10 mouse cellular contexts compared by ENCODE assay signal in genomic region chr13:114980831-114981419, GRCm38 (mm10). TPM values are rescaled to one million over a fixed set of nuclear protein-coding genes. Genes with fewer than 3 reads are reported as not detected.
DNase-seq lines count a peak whose midpoint lies in the region; ATAC-seq and TF ChIP-seq lines count a peak whose summit lies in the region.
"Had no signal": no experiment of that assay in that cellular context is flagged by ENCODE, and none has a peak within 500 bp of the region (broad histone marks: within the 10 kb centered on the region; RNA-seq: fewer than 3 reads in every experiment).

No protein-coding gene starts in this region.

- 44% methylated on average over 10 of the region's 10 CpGs for WGBS in hindbrain, postnatal 0 days
- WGBS in hindbrain, embryonic 16.5 days = 47% methylated on average over 10 of the region's 10 CpGs

- no peak overlapping the region for H3K4me2 ChIP-seq in hindbrain, postnatal 0 days (ENCODE audit: low read depth, low read length)
- H3K4me2 ChIP-seq in hindbrain, embryonic 16.5 days (ENCODE audit: low read length) = no peak overlapping the region
- H3K4me2 ChIP-seq: hindbrain, embryonic 15.5 days; limb, embryonic 12.5 days had no signal

- H3K4me1 ChIP-seq in hindbrain, postnatal 0 days (ENCODE audit: insufficient read depth, low read length) = no peaks in the 10 kb centered on the region
- H3K4me1 ChIP-seq in hindbrain, embryonic 16.5 days (ENCODE audit: control insufficient read depth, insufficient read depth, low read depth, low read length) = no peaks in the 10 kb centered on the region
- H3K4me1 ChIP-seq: hindbrain, embryonic 15.5 days; limb, embryonic 12.5 days had no signal

- TF ChIP-seq CTCF in hindbrain, postnatal 0 days (IDR thresholded peaks at IDR 0.05; ENCODE audit: low read depth) = peak; percentile 58

- no peak overlapping the region for H3K27ac ChIP-seq in hindbrain, postnatal 0 days
- H3K27ac ChIP-seq in hindbrain, embryonic 16.5 days (ENCODE audit: low read depth, low read length) = no peak overlapping the region
- H3K27ac ChIP-seq: hindbrain, embryonic 15.5 days; limb, embryonic 12.5 days had no signal

- no peaks in the 10 kb centered on the region for H3K36me3 ChIP-seq in hindbrain, postnatal 0 days (ENCODE audit: insufficient read depth, low read length)
- H3K36me3 ChIP-seq in hindbrain, embryonic 16.5 days (ENCODE audit: control insufficient read depth, insufficient read depth, low read length) = no peaks in the 10 kb centered on the region
- H3K36me3 ChIP-seq: hindbrain, embryonic 15.5 days; limb, embryonic 12.5 days had no signal

- H3K4me3 ChIP-seq in hindbrain, postnatal 0 days (ENCODE audit: low read length) = no peak overlapping the region
- no peak overlapping the region for H3K4me3 ChIP-seq in hindbrain, embryonic 16.5 days (ENCODE audit: low read length)
- H3K4me3 ChIP-seq: hindbrain, embryonic 15.5 days; limb, embryonic 12.5 days had no signal

- H3K27me3 ChIP-seq in hindbrain, postnatal 0 days (ENCODE audit: insufficient read depth, low read length) = no peaks in the 10 kb centered on the region
- no peaks in the 10 kb centered on the region for H3K27me3 ChIP-seq in hindbrain, embryonic 16.5 days (replicated peaks; ENCODE audit: control insufficient read depth, insufficient read depth, low read length)
- H3K27me3 ChIP-seq: hindbrain, embryonic 15.5 days; limb, embryonic 12.5 days had no signal

- H3K9me3 ChIP-seq in hindbrain, postnatal 0 days (ENCODE audit: low read length) = no peaks in the 10 kb centered on the region
- H3K9me3 ChIP-seq in hindbrain, embryonic 16.5 days (ENCODE audit: control insufficient read depth, low read length) = no peaks in the 10 kb centered on the region
- H3K9me3 ChIP-seq: hindbrain, embryonic 15.5 days; limb, embryonic 12.5 days had no signal

- peak; percentile 58 for DNase-seq in hindbrain, postnatal 0 days (ENCODE audit: low spot score)
- DNase-seq in 416B (ENCODE audit: low read depth) (peak; percentile 37), NIH3T3 (ENCODE audit: low read depth) (peak; percentile 32)
- peak; percentile 50 for DNase-seq in induced T-regulatory cell, adult 2 months (ENCODE audit: low read depth)
- DNase-seq in right cerebral cortex, postnatal 14 days = no peak
- DNase-seq in adrenal gland, adult 2 months = no peak
- DNase-seq in testis, postnatal 14 days (ENCODE audit: low spot score) = no peak

- 0 out of 2 replicates have a peak, but pooled peaks have one; percentile 40 for ATAC-seq in hindbrain, postnatal 0 days
- ATAC-seq in hindbrain, embryonic 16.5 days = no peak

- no peak overlapping the region for H3K9ac ChIP-seq in hindbrain, postnatal 0 days (replicated peaks; ENCODE audit: low read length)
- no peak overlapping the region for H3K9ac ChIP-seq in hindbrain, embryonic 16.5 days (ENCODE audit: low read depth, low read length)
- H3K9ac ChIP-seq: hindbrain, embryonic 15.5 days; limb, embryonic 12.5 days had no signal

RNA-seq across cellular contexts. Expression of gene Itga2, which starts 49.0 kb away (rescaled TPM):
- 1.9 and 3.6 TPM in 2 replicates for total RNA-seq in hindbrain, postnatal 0 days (2014; rRNA removed)
- polyA plus RNA-seq in hindbrain, postnatal 0 days (2015; fragmentation: Nextera tagmentation; extraction: Ambion mirVana) = 1.3 and 1.4 TPM in 2 replicates
- polyA plus RNA-seq in hindbrain, embryonic 16.5 days (2015; fragmentation: Nextera tagmentation; extraction: Ambion mirVana) = 0.58 and 1.5 TPM in 2 replicates
- total RNA-seq in adrenal gland, adult 2 months (2021) = 1 to 10 TPM; 1.5 to 1.6 TPM
- polyA plus RNA-seq in adrenal gland, adult 2 months (2012; rRNA removed) = 0.17 and 0.19 TPM in 2 replicates

Comparison
In these comparisons a context has a peak if more than half of its experiments do, and no peak if none do; other contexts are left out.
1. DNase-seq: peak in hindbrain, postnatal 0 days (single experiment), 416B (single experiment), NIH3T3 (single experiment) and induced T-regulatory cell, adult 2 months (single experiment); none in right cerebral cortex, postnatal 14 days (single experiment), adrenal gland, adult 2 months (single experiment) and testis, postnatal 14 days (single experiment).